Mouse (Mus musculus) myocyte (in vitro differentiated cells): ENCODE results near the gene Btrc. TPM values are rescaled to one million over a fixed set of nuclear protein-coding genes. Genes with fewer than 3 reads are reported as not detected.

Source experiments
- H3K27me3 ChIP-seq: one replicate; pipeline ENCODE4 v1.6.1; 2011; ENCODE audit not compliant: control insufficient read depth, insufficient read depth, insufficient read length
- H3K36me3 ChIP-seq: one replicate; pipeline ENCODE4 v1.6.1; 2011; ENCODE audit not compliant: control insufficient read depth, insufficient read depth
- H3K4me2 ChIP-seq: one replicate; pipeline ENCODE4 v1.6.1; 2011; ENCODE audit warnings: low read depth, control low read depth
- H3K4me3 ChIP-seq: one replicate; pipeline ENCODE4 v1.5.1; 2011; ENCODE audit warnings: mild to moderate bottlenecking, control low read depth, moderate library complexity
- H3K79me2 ChIP-seq: one replicate; pipeline ENCODE4 v1.6.1; 2011; ENCODE audit not compliant: control insufficient read depth, insufficient read depth
- H3ac ChIP-seq: one replicate; pipeline ENCODE4 v1.6.1; 2011; ENCODE audit not compliant: control insufficient read depth, insufficient read length
- CEBPB ChIP-seq: IDR thresholded peaks from 2 replicates; pipeline ENCODE4 v1.6.1; 2011; ENCODE audit warnings: mild to moderate bottlenecking, moderate library complexity; ENCODE audit not compliant: poor library complexity, insufficient read depth, severe bottlenecking
- E2F4 ChIP-seq: IDR thresholded peaks from one replicate; pipeline ENCODE4 v1.6.1; 2011; ENCODE audit warnings: mild to moderate bottlenecking, control low read depth, moderate library complexity; ENCODE audit not compliant: insufficient read depth
- MAX ChIP-seq: IDR thresholded peaks from one replicate; pipeline ENCODE4 v1.6.1; 2011; ENCODE audit warnings: low read depth, mild to moderate bottlenecking, control low read depth
- MYOD1 ChIP-seq, 3 experiments: IDR thresholded peaks; one replicate each; pipeline ENCODE4 v1.6.1; 2011; ENCODE audit warnings: control low read depth in 2 of 3, low read depth in 2 of 3, mild to moderate bottlenecking in 2 of 3, moderate library complexity in 1 of 3; ENCODE audit not compliant: insufficient read length in 2 of 3, control insufficient read depth in 1 of 3
- MYOG ChIP-seq, 3 experiments: IDR thresholded peaks; one replicate each; pipeline ENCODE4 v1.6.1; 2011; ENCODE audit warnings: control low read depth in 2 of 3, low read depth in 2 of 3, mild to moderate bottlenecking in 2 of 3; ENCODE audit not compliant: insufficient read length in 2 of 3, control insufficient read depth in 1 of 3, insufficient read depth in 1 of 3
- POLR2A ChIP-seq: IDR thresholded peaks from one replicate; pipeline ENCODE4 v1.6.1; 2011; ENCODE audit warnings: low read depth, mild to moderate bottlenecking, control low read depth, moderate library complexity; ENCODE audit not compliant: insufficient read length
- POLR2AphosphoS2 ChIP-seq: IDR thresholded peaks from one replicate; pipeline ENCODE4 v1.6.1; 2011; ENCODE audit warnings: low read depth, control low read depth; ENCODE audit not compliant: insufficient read length
- REST ChIP-seq: IDR thresholded peaks from one replicate; pipeline ENCODE4 v1.6.1; 2011; ENCODE audit warnings: mild to moderate bottlenecking, control low read depth, moderate library complexity; ENCODE audit not compliant: insufficient read depth, insufficient read length
- SRF ChIP-seq: IDR thresholded peaks from one replicate; pipeline ENCODE4 v1.6.1; 2011; ENCODE audit warnings: low read depth; ENCODE audit not compliant: control insufficient read depth, insufficient read length
- TCF12 ChIP-seq: IDR thresholded peaks from one replicate; pipeline ENCODE4 v1.6.1; 2011; ENCODE audit warnings: mild to moderate bottlenecking, control low read depth; ENCODE audit not compliant: poor library complexity, insufficient read depth, severe bottlenecking
- TCF3 ChIP-seq: IDR thresholded peaks from one replicate; pipeline ENCODE4 v1.6.1; 2011; ENCODE audit warnings: low read depth, control low read depth; ENCODE audit not compliant: insufficient read length
- USF1 ChIP-seq: IDR thresholded peaks from one replicate; pipeline ENCODE4 v1.6.1; 2011; ENCODE audit warnings: low read depth, mild to moderate bottlenecking, control low read depth, moderate library complexity
- polyA plus RNA-seq: library from polyadenylated mRNA; unstranded; fragments of >200 nt; fragmentation: generic; extraction: Trizol; gene quantifications from one replicate; pipeline ENCODE4 v1.2.1, GENCODE M21; 2012; ENCODE audit warnings: missing spikeins

Btrc gene
- polyA plus RNA-seq, 1 experiment = 17.0 TPM

GRCm38 (mm10) chr19:45460749-45461736 is 97.5 kb downstream of the Btrc start:
- Histone ChIP-seq H3K36me3 (no peaks in the 10 kb centered on the region), H3K79me2 (no peaks in the 10 kb centered on the region), H3ac (no peak overlapping the region), H3K4me3 (no peak overlapping the region), H3K27me3 (no peaks in the 10 kb centered on the region), H3K4me2 (no peak overlapping the region)
- TF ChIP-seq MYOD1 (IDR thresholded peaks at IDR 0.05; ENCODE audit: control insufficient read depth in 1 of 3, insufficient read length in 2 of 3, low read depth in 2 of 3) (no peak), E2F4 (no peak), TCF3 (no peak), CEBPB (no peak), MAX (no peak), POLR2AphosphoS2 (no peak), REST (no peak), POLR2A (no peak), SRF (no peak)

GRCm38 (mm10) chr19:45469760-45470159 is 106.2 kb downstream of the Btrc start:
- Histone ChIP-seq H3K36me3 (no peaks in the 10 kb centered on the region), H3ac (no peak overlapping the region), H3K4me2 (no peak overlapping the region), H3K79me2 (no peaks in the 10 kb centered on the region), H3K4me3 (no peak overlapping the region), H3K27me3 (no peaks in the 10 kb centered on the region)
- no peak for TF ChIP-seq SRF
- TF ChIP-seq CEBPB = no peak
- no peak for TF ChIP-seq TCF3
- TF ChIP-seq POLR2AphosphoS2 = no peak
- TF ChIP-seq E2F4 = no peak
- TF ChIP-seq REST = no peak
- TF ChIP-seq MAX = no peak
- no peak for TF ChIP-seq USF1

GRCm38 (mm10) chr19:45472691-45473520 is 109.4 kb downstream of the Btrc start:
- Histone ChIP-seq H3K4me2 (no peak overlapping the region), H3K36me3 (no peaks in the 10 kb centered on the region), H3K27me3 (no peaks in the 10 kb centered on the region), H3ac (no peak overlapping the region), H3K79me2 (no peaks in the 10 kb centered on the region), H3K4me3 (no peak overlapping the region)
- TF ChIP-seq E2F4 (no peak), MYOG (IDR thresholded peaks at IDR 0.05; ENCODE audit: control insufficient read depth in 1 of 3, insufficient read depth in 1 of 3, insufficient read length in 2 of 3, low read depth in 2 of 3) (no peak), MYOD1 (IDR thresholded peaks at IDR 0.05; ENCODE audit: control insufficient read depth in 1 of 3, insufficient read length in 2 of 3, low read depth in 2 of 3) (no peak), SRF (no peak), MAX (no peak)

GRCm38 (mm10) chr19:45474686-45475085 is 111.2 kb downstream of the Btrc start:
- H3ac ChIP-seq = no peak overlapping the region
- no peaks in the 10 kb centered on the region for H3K36me3 ChIP-seq
- no peaks in the 10 kb centered on the region for H3K27me3 ChIP-seq
- H3K4me2 ChIP-seq = no peak overlapping the region
- H3K79me2 ChIP-seq = no peaks in the 10 kb centered on the region
- TF ChIP-seq USF1 = no peak
- no peak for TF ChIP-seq CEBPB
- TF ChIP-seq E2F4 = no peak
- no peak for TF ChIP-seq TCF3
- no peak for TF ChIP-seq POLR2AphosphoS2
- TF ChIP-seq MYOD1 (IDR thresholded peaks at IDR 0.05; ENCODE audit: control insufficient read depth in 1 of 3, insufficient read length in 2 of 3, low read depth in 2 of 3) = no peak
- no peak for TF ChIP-seq MAX
- TF ChIP-seq MYOG (IDR thresholded peaks at IDR 0.05; ENCODE audit: control insufficient read depth in 1 of 3, insufficient read depth in 1 of 3, insufficient read length in 2 of 3, low read depth in 2 of 3) = no peak
- no peak for TF ChIP-seq SRF
- TF ChIP-seq POLR2A = no peak
- no peak for TF ChIP-seq REST
- no peak for TF ChIP-seq TCF12
- no peak overlapping the region for H3K4me3 ChIP-seq
